Mouse (Mus musculus): ENCODE data around the gene Mrps23.

GRCm38 (mm10) chr11:88192595-88192994 is 11.6 kb upstream of the Mrps23 start:
- TF ChIP-seq EP300 (IDR thresholded peaks at IDR 0.05; ENCODE audit: insufficient read depth, low read depth, low read length), result no peak
- no peak for TF ChIP-seq CTCF (IDR thresholded peaks at IDR 0.05)
